Mouse (Mus musculus) ovary, postnatal 36 days (tissue): ENCODE results near the gene Slc9b1.

Source experiments
- DNase-seq: peaks from one replicate; pipeline ENCODE4 v3.0.0; 2022; ENCODE audit warnings: low spot score, mixed read lengths

Slc9b1 gene

DNA sequence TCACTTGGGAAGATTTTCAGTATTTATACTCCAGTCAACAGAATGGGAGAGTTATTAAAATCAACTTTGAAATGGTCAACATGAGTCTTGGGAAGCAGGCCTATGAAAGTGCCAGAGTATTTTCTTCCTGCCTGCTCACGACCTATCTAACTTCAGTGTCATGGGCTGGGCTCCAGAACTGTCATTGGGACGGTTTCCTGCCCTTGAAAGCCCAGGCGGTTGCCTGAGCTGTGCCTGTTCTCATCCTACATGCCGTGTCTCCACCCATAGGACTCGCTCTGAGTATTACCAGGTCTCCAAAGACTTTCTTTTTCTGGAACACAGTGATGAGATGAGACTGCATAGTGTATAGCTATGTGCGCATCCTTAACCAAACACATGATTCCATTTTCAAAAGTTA lies 45.4 kb downstream of the Slc9b1 start:
- no peak for DNase-seq

DNA sequence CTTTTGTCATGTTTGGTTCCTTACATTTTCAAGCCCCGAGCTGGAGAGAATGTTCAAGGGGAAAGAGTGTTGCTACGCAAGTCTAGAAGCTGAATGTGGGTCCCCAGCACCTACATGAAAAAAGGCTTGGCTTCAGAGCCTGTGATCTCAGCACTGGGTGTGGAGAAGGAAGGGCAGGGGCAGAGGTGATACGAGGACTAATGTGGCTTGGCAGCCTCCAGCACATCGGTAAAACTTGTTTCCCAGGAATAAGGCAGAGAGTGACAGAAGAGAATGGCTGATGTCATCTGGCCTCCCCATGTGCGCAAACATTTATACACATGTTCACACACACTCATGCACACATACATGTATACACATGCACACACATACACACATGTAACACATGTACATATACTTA lies 47.3 kb downstream of the Slc9b1 start:
- DNase-seq = no peak

DNA sequence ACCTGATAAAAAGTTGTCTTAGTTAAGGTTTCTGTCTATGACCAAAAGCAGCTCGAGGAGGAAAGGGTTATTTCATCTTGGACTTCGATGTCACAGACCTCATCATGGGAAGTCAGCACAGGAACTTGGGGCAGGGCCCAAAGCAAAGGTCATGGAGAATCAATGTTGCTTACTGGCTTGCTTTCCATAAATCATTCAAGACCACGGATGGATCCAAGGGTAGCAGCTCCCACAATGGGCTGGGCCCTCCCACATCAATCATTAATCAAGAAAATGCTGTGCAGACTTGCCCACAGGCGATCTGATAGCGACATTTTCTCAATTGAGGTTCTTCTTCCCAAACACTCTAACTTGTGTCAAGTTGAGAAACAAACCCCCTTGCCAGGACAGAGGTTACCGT lies 48.3 kb downstream of the Slc9b1 start:
- no peak for DNase-seq

DNA sequence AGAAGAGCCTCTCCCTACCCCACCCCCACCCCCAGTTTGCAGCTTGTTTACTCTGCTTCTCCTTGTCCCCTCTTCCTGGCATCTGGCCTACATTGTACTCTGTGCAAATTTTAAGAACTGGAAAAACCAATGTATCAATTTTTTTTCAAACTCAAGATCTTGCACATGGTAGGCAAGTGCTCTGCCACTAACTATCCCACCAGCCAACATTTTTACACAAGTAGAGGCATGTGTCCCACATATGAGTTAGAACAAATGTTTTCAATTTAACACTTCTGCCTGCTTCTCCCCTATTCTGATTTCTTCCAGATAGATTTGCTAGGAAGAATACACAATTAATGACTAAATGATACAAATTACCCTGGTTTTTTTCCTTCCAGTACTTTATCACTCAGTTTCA lies 49.3 kb downstream of the Slc9b1 start:
- DNase-seq = no peak

DNA sequence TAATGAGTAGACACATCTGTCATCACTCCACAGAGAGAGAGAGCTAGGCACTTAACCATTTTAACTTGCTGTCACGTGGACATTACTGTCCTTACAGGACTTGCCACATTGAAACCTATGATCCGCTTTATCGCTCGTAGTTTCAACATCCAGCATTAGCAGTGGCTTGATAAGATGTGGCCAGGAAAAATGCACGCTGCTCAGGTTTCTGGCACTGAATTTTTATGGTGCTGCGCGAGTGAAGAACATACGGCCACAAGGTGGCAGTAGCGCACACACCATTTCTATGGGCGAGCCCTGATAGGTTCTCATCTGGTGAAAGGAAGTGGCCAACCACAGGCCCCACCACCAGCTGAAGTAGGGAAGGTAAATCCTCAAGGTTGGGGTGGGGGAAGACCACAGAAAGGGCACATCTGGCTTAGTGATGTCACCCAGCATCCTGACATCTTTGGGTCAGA lies 54.4 kb downstream of the Slc9b1 start:
- DNase-seq = peak; percentile 82

DNA sequence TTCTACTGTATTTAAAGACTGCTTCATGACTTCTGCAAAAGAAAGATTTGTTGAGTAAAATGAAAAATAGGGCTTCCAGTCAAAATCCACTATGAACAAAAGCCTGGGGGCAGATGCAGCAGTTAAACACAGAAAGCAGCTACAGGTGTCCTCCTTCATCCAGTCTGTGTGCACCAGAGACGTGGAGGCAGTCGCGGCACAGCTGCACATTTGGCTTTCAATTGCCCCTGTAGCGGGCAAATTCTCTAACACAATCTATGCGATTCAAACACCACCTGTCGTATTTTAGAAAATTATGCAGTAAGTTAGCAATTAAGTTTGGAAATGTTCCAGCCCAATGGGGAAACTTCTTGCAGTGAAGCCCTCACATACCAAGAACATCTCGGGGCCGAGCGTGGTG lies 55.4 kb downstream of the Slc9b1 start:
- DNase-seq = no peak

DNA sequence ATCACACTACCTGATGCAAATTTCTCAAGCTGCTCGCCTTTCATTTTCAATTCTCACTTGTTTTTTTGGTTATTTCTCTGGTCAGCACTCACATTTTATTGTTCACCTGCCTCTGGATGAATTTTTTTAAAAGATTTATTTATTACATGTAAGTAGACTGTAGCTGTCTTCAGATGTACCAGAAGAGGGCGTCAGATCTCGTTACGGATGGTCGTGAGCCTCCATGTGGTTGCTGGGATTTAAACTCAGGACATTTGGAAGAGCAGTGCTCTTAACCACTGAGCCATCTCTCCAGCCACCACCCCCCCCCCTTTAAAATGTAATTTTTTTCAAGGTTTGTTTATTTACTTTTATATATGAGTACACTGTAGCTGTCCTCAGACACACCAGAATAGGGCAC lies 56.0 kb downstream of the Slc9b1 start:
- DNase-seq = no peak

DNA sequence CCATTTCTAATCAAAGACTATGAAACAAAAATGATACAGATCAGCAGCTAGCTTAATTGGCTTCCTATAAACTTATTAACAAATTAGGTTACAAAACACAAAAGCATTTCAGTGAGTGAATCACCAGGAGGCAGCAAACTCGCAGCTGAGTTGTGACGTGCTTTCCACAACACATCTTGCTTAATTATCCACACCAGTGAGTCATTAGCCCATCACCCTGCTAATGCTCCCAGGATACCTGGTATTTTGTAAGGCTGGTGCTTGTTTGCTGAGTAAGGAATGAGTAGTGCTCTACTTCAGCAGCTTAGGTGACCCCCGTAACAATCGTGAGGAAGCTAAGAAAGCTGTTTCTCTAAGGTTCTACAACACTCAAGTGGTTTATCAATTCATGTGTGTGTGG lies 56.8 kb downstream of the Slc9b1 start:
- no peak for DNase-seq

DNA sequence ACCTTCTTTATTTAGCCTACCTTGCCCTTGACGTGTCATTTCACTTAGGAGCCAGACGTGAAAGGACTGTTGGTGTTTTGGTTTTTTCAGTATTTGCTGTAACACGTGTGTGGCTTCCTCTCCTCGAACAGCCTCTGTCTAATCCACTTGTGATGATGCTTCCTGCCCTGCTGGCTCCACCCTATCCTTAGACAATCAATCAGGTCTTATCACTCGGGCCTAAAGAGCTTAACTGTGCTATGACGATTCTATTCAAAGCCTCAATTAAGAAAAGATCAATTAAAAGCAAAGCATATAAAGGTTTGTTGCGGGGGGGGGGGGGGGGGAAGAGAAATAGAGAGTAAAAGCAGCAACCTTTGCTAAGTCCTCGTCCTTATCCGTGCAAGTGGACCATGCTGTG lies 59.5 kb downstream of the Slc9b1 start:
- no peak for DNase-seq

DNA sequence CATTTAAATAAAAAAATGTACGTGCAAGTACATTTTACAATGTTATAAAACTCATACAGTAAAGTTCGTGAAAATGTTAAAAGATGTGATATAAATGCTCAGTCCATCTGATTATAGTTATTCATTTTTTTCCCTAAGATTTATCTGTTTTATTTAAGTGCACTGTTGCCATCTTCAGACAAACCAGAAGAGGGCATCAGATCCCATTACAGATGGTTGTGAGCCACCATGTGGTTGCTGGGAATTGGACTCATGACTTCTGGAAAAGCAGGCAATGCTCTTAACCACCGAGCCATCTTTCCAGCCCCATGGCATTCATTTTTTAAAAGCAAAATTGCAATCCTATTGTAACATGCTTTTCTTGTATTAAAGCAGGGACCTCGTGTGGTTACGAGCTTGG lies 61.4 kb downstream of the Slc9b1 start:
- no peak for DNase-seq

DNA sequence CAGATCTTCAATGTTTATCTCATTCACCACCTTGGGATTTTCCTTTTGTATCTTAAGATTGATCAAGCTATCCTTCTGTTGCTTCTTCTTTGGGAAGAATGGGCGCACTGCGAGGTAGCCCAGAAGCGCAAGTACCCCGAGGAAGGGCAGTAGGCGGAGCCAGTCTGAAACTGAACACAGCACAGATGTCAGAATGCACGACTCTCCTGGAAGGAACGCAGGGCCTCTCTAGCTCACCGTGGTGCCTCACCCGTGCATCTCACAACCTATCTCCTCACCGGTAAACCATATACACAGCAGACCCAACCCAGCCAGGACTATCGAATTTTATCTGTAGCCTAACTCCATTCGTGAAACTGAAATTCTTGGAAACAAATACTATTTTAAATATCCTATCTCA lies 63.2 kb downstream of the Slc9b1 start:
- DNase-seq = no peak

DNA sequence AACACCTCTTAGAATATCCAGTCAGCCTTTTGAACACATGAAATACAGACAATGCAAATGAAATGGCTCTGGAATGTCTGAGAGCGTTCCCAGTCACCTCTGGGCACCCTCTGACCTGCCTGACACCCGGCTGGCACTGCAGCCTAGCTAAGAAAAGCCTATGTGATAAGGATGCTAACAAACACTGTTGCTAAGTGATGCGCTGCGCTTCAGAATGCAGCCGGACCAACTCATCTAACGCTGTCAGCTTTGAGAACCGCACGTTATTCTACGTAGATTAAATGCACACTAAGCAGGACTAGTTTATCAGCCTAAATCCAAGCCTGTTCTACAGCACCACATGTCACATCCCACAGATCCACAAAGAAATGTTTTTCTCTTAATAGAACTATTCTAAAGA lies 64.0 kb downstream of the Slc9b1 start:
- no peak for DNase-seq

DNA sequence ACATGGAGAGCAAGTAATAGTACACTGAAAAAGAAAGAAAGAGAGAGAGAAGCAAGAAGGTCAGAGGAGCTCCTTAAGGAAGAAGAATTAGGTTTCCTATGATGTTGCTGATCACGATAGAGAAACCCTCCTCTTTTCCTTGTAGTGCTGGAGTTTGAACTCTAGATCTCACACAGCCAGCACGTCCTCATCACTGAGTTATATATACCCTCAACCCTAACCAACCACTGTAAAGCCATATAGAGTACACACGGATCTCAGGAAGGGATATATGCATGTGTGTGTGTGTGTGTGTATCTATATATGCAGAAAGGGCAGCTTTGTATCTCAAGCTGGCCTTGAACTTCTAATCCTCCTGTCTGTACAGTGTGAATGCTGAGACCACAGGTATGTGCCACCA lies 69.4 kb downstream of the Slc9b1 start:
- DNase-seq = no peak

DNA sequence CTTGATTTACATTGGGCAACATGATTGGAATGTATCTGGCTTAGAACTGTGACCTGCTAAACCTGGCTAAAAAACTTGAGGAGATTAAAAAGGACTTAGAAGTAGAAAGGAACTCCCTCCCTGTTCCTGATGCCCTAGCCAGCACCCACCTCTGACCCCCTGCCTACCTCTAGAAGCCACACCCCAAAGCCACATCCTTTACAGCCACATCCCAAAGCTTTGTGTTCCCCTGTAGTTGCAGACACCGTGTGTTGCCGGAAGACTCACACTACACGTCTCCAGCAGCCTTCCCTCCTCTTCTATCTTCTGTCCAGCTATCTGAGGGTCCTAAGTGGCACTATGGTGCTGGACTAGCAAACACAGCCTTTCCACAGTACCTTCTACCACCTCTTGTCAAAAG lies 70.0 kb downstream of the Slc9b1 start:
- no peak for DNase-seq

DNA sequence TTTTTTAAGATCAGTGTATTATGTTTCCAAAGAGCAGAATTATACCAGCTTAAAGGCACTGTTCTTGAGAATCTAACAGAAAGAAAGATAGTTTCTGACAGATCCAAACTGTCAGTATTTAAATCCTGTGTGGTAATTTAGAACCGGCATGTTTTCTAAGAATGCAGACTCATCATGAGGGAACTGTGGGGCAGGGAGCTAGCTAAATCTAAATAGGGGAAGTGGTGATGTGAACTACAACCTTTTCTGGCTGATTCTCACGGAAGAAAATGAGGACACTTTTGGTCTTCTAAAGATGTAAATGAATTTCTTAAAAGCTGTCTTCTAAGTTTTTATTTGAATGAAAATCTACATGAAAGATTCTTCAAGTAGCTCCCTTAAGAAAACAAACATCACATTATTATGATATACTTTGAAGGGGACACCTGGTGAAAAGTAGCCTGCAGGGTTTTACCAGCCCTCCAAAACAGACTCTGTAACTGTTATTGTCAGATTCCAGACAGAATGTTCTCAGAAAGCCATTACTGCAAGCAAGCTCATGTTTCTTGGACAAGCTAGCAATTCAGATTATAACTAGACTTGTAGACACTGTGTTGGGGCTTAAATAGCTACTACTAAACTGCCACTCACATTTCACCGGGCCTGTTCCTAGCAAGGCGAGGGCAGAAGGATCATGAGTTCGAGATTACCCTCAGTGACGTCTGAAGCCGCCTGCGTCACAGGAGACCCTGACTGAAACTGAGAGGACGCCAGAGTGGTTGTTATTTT lies 72.9 kb downstream of the Slc9b1 start:
- no peak for DNase-seq

DNA sequence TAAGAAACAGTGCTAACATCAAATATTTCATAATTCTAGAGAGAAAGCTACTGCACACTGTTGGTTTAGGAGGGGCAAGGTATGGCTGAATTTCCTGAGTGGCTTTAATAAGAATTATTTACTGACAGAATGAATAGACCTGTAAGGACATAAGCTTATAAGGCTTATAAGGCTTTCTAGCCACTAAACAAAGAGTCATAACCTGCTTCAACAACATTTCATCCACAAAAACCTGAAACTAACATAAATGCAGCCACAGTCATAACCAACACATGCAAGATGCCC lies 73.4 kb downstream of the Slc9b1 start:
- DNase-seq = no peak

DNA sequence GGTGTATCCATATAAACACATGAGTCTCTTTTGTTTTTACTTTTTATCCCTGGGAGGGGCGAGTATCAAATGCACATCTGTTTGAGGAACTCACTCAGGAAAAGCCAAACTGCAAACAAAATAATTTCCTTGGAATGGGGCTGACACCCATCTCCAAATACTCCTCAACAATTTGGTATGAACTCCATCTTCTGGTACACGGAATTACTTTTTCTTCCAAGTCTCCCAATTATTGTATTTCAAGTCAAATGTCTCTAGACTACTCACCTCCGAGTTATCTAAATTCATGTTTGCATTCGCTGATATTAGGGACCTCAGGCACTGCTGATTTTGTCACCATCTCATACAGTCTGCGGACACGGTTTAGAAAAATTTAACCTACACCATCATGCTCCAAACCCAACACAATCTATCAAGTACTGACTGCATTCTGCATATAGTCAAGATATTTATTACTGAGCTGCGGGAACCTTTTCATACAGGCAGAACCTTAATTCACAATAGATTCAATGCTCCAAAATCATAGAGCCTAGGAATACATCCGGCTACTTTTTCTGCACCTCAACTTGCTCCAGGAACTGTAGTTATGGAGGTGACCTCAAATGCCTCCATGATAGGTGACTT lies 74.5 kb downstream of the Slc9b1 start:
- DNase-seq = no peak

DNA sequence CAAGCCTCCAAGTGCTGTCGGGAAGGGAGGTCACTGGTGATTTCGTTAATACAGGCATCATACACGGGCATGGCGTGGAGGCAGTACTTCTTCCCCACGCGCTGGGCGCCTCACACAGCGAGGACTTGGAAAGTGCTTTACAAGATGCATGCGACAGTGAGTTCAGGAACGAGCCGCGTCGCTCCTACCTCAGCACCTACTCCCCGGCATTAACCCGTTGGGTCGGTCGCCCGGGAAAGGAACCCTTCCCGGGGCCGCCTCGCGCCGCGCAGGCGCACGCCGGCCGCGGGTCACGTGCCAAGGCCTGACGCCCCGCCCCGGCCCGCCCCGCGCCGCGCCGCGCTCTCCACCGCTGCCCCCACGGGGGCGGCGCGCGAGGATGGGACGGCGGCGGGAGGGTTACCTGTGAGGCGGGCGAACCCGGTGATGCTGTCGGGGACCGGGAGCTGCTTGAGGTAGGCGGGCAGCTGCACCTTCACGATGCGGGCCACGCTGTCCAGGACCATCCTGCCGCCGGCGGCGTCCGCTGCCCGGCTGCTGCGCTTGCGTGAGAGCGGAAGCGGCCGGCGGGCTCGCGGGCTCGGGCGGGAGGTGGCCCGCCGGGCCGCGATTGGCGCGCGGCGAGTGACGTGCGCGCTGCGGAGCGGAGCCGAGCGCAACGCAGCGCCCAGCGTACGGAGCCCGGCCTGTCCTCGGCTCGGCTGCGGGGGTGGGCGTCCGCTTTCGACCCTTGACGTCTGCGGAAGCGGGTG lies 75.2 kb downstream of the Slc9b1 start:
- peak; percentile 86 for DNase-seq

DNA sequence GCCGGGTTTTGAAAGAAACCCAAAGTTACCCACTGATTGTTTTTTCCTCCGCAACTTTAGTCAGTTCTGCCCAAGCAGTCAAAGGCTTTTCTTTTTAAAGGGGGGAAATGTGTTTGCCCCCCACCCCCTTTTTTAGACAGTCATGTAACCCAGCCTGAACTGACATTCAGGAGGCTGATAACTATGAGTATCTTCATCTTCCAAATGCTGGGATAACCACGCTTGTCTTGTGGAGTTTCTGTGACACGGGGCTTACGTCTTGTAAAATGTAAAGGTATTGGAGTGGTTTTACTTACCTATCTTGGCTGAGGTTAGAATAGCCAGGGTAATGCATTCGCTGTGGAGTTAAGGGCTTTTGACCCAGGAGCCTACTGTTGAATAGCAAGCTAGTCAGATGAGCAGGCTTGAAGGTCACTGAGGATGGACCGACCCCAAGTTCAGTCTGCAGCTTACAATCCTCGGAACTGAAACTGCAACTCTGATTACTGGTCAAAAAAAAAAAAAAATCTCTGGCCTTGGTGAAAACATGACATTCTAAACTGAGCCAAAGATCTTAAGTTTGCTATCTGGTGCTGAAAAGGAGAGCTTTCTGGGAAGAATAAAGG lies 75.9 kb downstream of the Slc9b1 start, which contains the start of gene Cisd2:
TSS of gene Cisd2 (minus strand) at position 318 of the 605 bp plus-strand sequence.
- DNase-seq = no peak

DNA sequence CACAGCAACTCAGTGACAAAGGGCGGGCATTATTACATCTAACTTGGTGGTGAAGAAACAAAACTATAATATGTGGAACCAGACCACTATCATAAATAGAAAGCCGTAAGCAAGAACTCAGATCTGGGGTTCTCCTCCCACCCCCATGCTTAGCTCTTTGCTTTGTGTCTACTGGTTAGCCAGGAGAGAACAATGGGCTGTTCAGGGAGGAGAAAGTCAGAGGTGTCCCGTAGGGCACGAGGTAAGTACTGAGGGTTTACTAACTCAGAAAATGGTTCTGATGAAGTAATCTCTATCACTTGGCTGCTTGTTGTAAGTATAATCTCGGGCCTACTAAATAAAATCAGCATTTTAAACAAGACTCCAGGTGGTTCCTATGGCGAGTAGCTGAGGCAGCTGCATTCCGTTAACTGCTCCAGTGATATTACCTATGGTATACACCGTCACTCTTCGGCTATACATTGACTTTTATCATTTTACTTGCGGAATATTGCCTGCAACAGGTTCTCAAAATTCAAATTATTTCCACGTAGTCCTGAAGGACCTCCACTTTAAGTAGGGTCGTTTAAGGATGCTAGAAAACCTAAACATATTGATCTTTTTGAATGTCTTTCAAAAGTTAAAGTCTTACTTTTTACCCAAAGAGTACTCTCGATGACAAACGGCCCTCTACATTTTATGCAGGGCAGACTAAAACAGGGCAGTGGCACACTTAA lies 89.2 kb downstream of the Slc9b1 start:
- no peak for DNase-seq

DNA sequence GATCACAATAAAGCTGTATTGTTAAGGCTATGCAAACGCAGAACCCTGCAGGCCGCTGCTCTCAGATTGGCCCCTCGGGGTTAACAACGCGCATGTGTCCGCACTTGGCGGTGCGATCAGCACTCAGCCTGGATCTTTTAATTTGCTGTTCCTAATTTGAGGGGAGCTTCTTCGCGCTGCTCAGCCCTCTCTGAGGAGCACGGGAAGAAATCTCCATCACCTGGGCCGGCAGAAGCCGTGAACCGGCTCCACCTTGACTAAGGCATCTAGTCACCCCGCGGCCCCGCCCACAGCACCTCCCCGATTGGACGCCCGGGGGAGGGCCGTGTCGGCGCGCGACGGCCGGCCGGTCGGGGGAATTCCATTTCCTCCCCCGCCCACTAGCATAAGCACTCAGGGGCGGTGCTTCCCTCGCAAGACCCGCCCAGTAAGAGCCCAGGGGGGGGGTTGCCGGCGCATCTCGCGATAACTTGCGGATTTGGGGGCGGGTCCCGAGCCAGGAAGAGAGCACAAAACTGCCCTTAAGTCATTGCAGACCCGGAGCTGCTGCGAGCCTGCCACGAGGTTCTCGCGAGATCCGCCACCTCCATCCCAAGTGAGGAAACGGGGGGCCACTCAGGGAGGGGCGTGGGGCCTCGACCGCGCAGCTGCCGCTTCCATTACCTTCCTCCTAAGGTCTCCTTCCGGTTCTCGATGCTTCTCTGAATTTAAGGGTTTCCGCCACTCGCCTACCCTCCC lies 90.1 kb downstream of the Slc9b1 start, which contains the start of gene Ube2d3:
TSS of gene Ube2d3 (plus strand) at position 392 of the 738 bp plus-strand sequence.
- peak; percentile 99 for DNase-seq
